Mouse (Mus musculus): ENCODE measurements around the gene Olfr490. TPM values are rescaled to one million over a fixed set of nuclear protein-coding genes. Genes with fewer than 3 reads are reported as not detected.

Olfr490 gene
- polyA plus RNA-seq (2014; fragmentation: Illumina TruSeq; extraction: RNeasy Lipid Tissue Mini Kit (QIAGEN cat#74804); ENCODE audit: low read depth, low replicate concordance), result not detected

GRCm38 (mm10) chr7:108288834-108289233 is at the start of gene Olfr490:
Gene Olfr490 (minus strand): TSS chr7:108288934.

GRCm38 (mm10) chr7:108323574-108323973 is 34.8 kb upstream of the Olfr490 start, which contains the start of gene Olfr492:
Gene Olfr492 (minus strand): TSS chr7:108323674.

GRCm38 (mm10) chr7:108313151-108313550 is 24.4 kb upstream of the Olfr490 start, which contains the start of gene Olfr491:
Gene Olfr491 (plus strand): TSS chr7:108313451.

GRCm38 (mm10) chr7:108258247-108258646 is 30.5 kb downstream of the Olfr490 start, which contains the start of gene Olfr488:
Gene Olfr488 (minus strand): TSS chr7:108258347.

Other genes starting within 250 kb of the Olfr490 start
- gene Olfr479, start 238.2 kb downstream of the Olfr490 start, polyA plus RNA-seq (2014; fragmentation: Illumina TruSeq; extraction: RNeasy Lipid Tissue Mini Kit (QIAGEN cat#74804); ENCODE audit: low read depth, low replicate concordance), result not detected
- gene Olfr480, start 221.6 kb downstream of the Olfr490 start, polyA plus RNA-seq (2014; fragmentation: Illumina TruSeq; extraction: RNeasy Lipid Tissue Mini Kit (QIAGEN cat#74804); ENCODE audit: low read depth, low replicate concordance), result not detected
- not detected for gene Olfr481, start 209.1 kb downstream of the Olfr490 start, polyA plus RNA-seq (2014; fragmentation: Illumina TruSeq; extraction: RNeasy Lipid Tissue Mini Kit (QIAGEN cat#74804); ENCODE audit: low read depth, low replicate concordance)
- not detected for gene Olfr482, start 191.3 kb downstream of the Olfr490 start, polyA plus RNA-seq (2014; fragmentation: Illumina TruSeq; extraction: RNeasy Lipid Tissue Mini Kit (QIAGEN cat#74804); ENCODE audit: low read depth, low replicate concordance)
- gene Olfr483, start 188.1 kb downstream of the Olfr490 start, polyA plus RNA-seq (2014; fragmentation: Illumina TruSeq; extraction: RNeasy Lipid Tissue Mini Kit (QIAGEN cat#74804); ENCODE audit: low read depth, low replicate concordance), result not detected
- not detected for gene Olfr484, start 161.5 kb downstream of the Olfr490 start, polyA plus RNA-seq (2014; fragmentation: Illumina TruSeq; extraction: RNeasy Lipid Tissue Mini Kit (QIAGEN cat#74804); ENCODE audit: low read depth, low replicate concordance)
- not detected for gene Olfr485, start 129.1 kb downstream of the Olfr490 start, polyA plus RNA-seq (2014; fragmentation: Illumina TruSeq; extraction: RNeasy Lipid Tissue Mini Kit (QIAGEN cat#74804); ENCODE audit: low read depth, low replicate concordance)
- gene Olfr486, start 116.2 kb downstream of the Olfr490 start, polyA plus RNA-seq (2014; fragmentation: Illumina TruSeq; extraction: RNeasy Lipid Tissue Mini Kit (QIAGEN cat#74804); ENCODE audit: low read depth, low replicate concordance), result not detected
- not detected for gene Olfr487, start 74.3 kb downstream of the Olfr490 start, polyA plus RNA-seq (2014; fragmentation: Illumina TruSeq; extraction: RNeasy Lipid Tissue Mini Kit (QIAGEN cat#74804); ENCODE audit: low read depth, low replicate concordance)
- gene Olfr488, start 30.6 kb downstream of the Olfr490 start, polyA plus RNA-seq (2014; fragmentation: Illumina TruSeq; extraction: RNeasy Lipid Tissue Mini Kit (QIAGEN cat#74804); ENCODE audit: low read depth, low replicate concordance), result not detected
- not detected for gene Olfr491, start 24.5 kb upstream of the Olfr490 start, polyA plus RNA-seq (2014; fragmentation: Illumina TruSeq; extraction: RNeasy Lipid Tissue Mini Kit (QIAGEN cat#74804); ENCODE audit: low read depth, low replicate concordance)
- gene Olfr492, start 34.7 kb upstream of the Olfr490 start, polyA plus RNA-seq (2014; fragmentation: Illumina TruSeq; extraction: RNeasy Lipid Tissue Mini Kit (QIAGEN cat#74804); ENCODE audit: low read depth, low replicate concordance), result not detected
- not detected for gene Olfr493, start 58.0 kb upstream of the Olfr490 start, polyA plus RNA-seq (2014; fragmentation: Illumina TruSeq; extraction: RNeasy Lipid Tissue Mini Kit (QIAGEN cat#74804); ENCODE audit: low read depth, low replicate concordance)
- not detected for gene Olfr494, start 76.4 kb upstream of the Olfr490 start, polyA plus RNA-seq (2014; fragmentation: Illumina TruSeq; extraction: RNeasy Lipid Tissue Mini Kit (QIAGEN cat#74804); ENCODE audit: low read depth, low replicate concordance)
- not detected for gene Olfr495, start 104.2 kb upstream of the Olfr490 start, polyA plus RNA-seq (2014; fragmentation: Illumina TruSeq; extraction: RNeasy Lipid Tissue Mini Kit (QIAGEN cat#74804); ENCODE audit: low read depth, low replicate concordance)
- gene Olfr497, start 131.5 kb upstream of the Olfr490 start, polyA plus RNA-seq (2014; fragmentation: Illumina TruSeq; extraction: RNeasy Lipid Tissue Mini Kit (QIAGEN cat#74804); ENCODE audit: low read depth, low replicate concordance), result not detected
- gene Olfr498, start 176.4 kb upstream of the Olfr490 start, polyA plus RNA-seq (2014; fragmentation: Illumina TruSeq; extraction: RNeasy Lipid Tissue Mini Kit (QIAGEN cat#74804); ENCODE audit: low read depth, low replicate concordance), result not detected
- gene Olfr502, start 236.1 kb upstream of the Olfr490 start, polyA plus RNA-seq (2014; fragmentation: Illumina TruSeq; extraction: RNeasy Lipid Tissue Mini Kit (QIAGEN cat#74804); ENCODE audit: low read depth, low replicate concordance), result not detected